Comparison of ENCODE assay signal across 9 mouse cellular contexts in genomic region chr2:155369333-155369883, GRCm38 (mm10). TPM values are rescaled to one million over a fixed set of nuclear protein-coding genes. Genes with fewer than 3 reads are reported as not detected.
A peak's percentile ranks its signal among the peaks of the same experiment; 100 is the strongest.
DNase-seq lines count a peak whose midpoint lies in the region; ATAC-seq lines count a peak whose summit lies in the region.
"Had no signal": no experiment of that assay in that cellular context is flagged by ENCODE, and none has a peak within 500 bp of the region (broad histone marks: within the 10 kb centered on the region; RNA-seq: fewer than 3 reads in every experiment).

No protein-coding gene starts in this region.

- no peak overlapping the region for H3K4me2 ChIP-seq in heart, embryonic 16.5 days (ENCODE audit: low read depth, low read length)
- no peak overlapping the region for H3K4me2 ChIP-seq in stomach, embryonic 15.5 days
- H3K4me2 ChIP-seq: embryonic facial prominence, embryonic 13.5 days had no signal

- no peak overlapping the region for H3K4me3 ChIP-seq in heart, embryonic 16.5 days (ENCODE audit: low read length)
- H3K4me3 ChIP-seq in stomach, embryonic 15.5 days (replicated peaks): no peak overlapping the region
- H3K4me3 ChIP-seq: embryonic facial prominence, embryonic 13.5 days had no signal

- 0 out of 2 replicates have a peak, but pooled peaks have one; percentile 49 for ATAC-seq in heart, embryonic 16.5 days (replicated peaks; ENCODE audit: extremely low read depth, insufficient read depth, low FRiP score)
- peak; percentile 84 for ATAC-seq in stomach, embryonic 15.5 days (ENCODE audit: insufficient read depth, low FRiP score, low read depth)

- H3K9ac ChIP-seq in heart, embryonic 16.5 days (ENCODE audit: low read length): no peak overlapping the region
- no peak overlapping the region for H3K9ac ChIP-seq in stomach, embryonic 15.5 days
- H3K9ac ChIP-seq: embryonic facial prominence, embryonic 13.5 days had no signal

- 34% methylated on average over 7 of the region's 7 CpGs for WGBS in heart, embryonic 16.5 days
- 18% methylated on average over 7 of the region's 7 CpGs for WGBS in stomach, embryonic 15.5 days

- peaks cover 17% of the 10 kb centered on the region for H3K4me1 ChIP-seq in heart, embryonic 16.5 days (ENCODE audit: control insufficient read depth, insufficient read depth, low read length)
- no peaks in the 10 kb centered on the region for H3K4me1 ChIP-seq in stomach, embryonic 15.5 days
- H3K4me1 ChIP-seq: embryonic facial prominence, embryonic 13.5 days had no signal

- peak overlapping the region; percentile 90 for H3K27ac ChIP-seq in heart, embryonic 16.5 days (ENCODE audit: low read length)
- peak overlapping the region; percentile 41 for H3K27ac ChIP-seq in stomach, embryonic 15.5 days
- H3K27ac ChIP-seq: embryonic facial prominence, embryonic 13.5 days had no signal

- H3K36me3 ChIP-seq in heart, embryonic 16.5 days (ENCODE audit: control insufficient read depth, insufficient read depth): no peaks in the 10 kb centered on the region
- H3K36me3 ChIP-seq in stomach, embryonic 15.5 days: no peaks in the 10 kb centered on the region
- H3K36me3 ChIP-seq: embryonic facial prominence, embryonic 13.5 days had no signal

- no peaks in the 10 kb centered on the region for H3K27me3 ChIP-seq in heart, embryonic 16.5 days (ENCODE audit: control insufficient read depth, insufficient read depth, low read length)
- no peaks in the 10 kb centered on the region for H3K27me3 ChIP-seq in stomach, embryonic 15.5 days (replicated peaks)
- H3K27me3 ChIP-seq: embryonic facial prominence, embryonic 13.5 days had no signal

- peak; percentile 72 to 79 for DNase-seq in cerebellum, postnatal 10 days
- DNase-seq in cerebellum, adult 9-10 months: no peak
- DNase-seq in adrenal gland, postnatal 25 days: peak; percentile 50
- peak; percentile 21 to 48 for DNase-seq in layer of hippocampus, postnatal 14 days (ENCODE audit: low spot score in 2 of 2)
- DNase-seq in thymus, postnatal 25 days: no peak
- no peak for DNase-seq in spleen, adult 12 weeks (ENCODE audit: low spot score)

- H3K9me3 ChIP-seq in heart, embryonic 16.5 days (replicated peaks; ENCODE audit: control insufficient read depth, low read length): no peaks in the 10 kb centered on the region
- no peaks in the 10 kb centered on the region for H3K9me3 ChIP-seq in stomach, embryonic 15.5 days
- H3K9me3 ChIP-seq: embryonic facial prominence, embryonic 13.5 days had no signal

RNA-seq across cellular contexts. Expression of gene Trp53inp2, which starts 11.5 kb away (rescaled TPM):
- total RNA-seq in adrenal gland, postnatal 25 days (2021): 322 and 410 TPM in 2 replicates
- polyA plus RNA-seq in heart, embryonic 16.5 days (2015; fragmentation: Nextera tagmentation; extraction: Ambion mirVana): 126 and 132 TPM in 2 replicates
- total RNA-seq in layer of hippocampus, postnatal 14 days (2021): 100 to 1,000 TPM; 235 TPM
- polyA plus RNA-seq in stomach, embryonic 15.5 days (2015; fragmentation: Nextera tagmentation; extraction: Ambion mirVana): 19.9 and 24.4 TPM in 2 replicates

RNA-seq across cellular contexts. Expression of gene Pigu, which starts 12.2 kb away (rescaled TPM):
- 40.9 and 46.2 TPM in 2 replicates for total RNA-seq in adrenal gland, postnatal 25 days (2021)
- 56.5 and 59.2 TPM in 2 replicates for polyA plus RNA-seq in heart, embryonic 16.5 days (2015; fragmentation: Nextera tagmentation; extraction: Ambion mirVana)
- total RNA-seq in layer of hippocampus, postnatal 14 days (2021): 10 to 100 TPM; 22.5 to 23.5 TPM
- polyA plus RNA-seq in stomach, embryonic 15.5 days (2015; fragmentation: Nextera tagmentation; extraction: Ambion mirVana): 54.6 and 56.6 TPM in 2 replicates

Comparison
In these comparisons a context has a peak if more than half of its experiments do, and no peak if none do; other contexts are left out.
1. DNase-seq: peak in cerebellum, postnatal 10 days (2 of 2), adrenal gland, postnatal 25 days (single experiment) and layer of hippocampus, postnatal 14 days (2 of 2); none in cerebellum, adult 9-10 months (single experiment), thymus, postnatal 25 days (single experiment) and spleen, adult 12 weeks (single experiment).